Mouse (Mus musculus): ENCODE results near the gene 2310033P09Rik.

2310033P09Rik gene

DNA sequence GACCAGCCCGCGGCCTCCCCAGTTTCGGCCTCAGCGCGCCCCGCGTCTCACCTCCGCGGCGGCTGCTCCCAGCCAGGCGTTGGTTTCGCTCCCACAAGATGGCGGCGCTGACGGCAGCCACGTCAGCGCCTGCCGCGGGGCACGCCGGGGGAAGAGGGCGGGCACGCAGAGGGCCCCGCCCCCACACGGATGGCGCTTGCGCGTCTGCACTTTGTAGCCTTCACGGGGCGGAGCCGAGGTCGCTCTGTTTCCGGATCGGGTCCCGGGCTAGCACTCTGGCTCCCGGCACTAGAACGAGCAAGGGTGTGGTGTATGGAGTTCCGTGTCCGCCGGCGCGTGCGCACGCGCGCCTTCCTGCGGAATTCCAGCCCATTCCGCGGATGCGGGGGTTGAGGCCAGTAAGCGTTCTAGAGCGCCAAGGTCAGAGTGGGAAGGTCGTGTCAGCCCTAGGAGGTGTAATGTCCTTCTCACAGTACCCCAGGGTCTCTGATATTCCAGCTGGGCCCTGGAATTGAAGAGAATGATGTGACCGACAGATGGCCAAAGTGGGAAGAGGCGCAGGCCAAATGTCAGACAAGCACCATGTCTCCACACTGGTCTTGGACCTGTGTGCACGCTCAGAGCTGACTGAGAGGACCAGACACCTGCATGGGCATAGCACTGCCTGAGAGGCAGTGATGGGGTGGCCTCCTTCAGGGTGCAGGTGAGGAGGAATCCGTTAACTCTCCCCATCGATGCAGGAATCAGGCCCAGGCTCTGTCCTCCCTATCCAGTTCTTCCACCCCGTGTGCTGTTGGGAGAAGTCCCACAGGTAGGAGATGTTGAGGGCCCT lies 20.2 kb downstream of the 2310033P09Rik start, which contains the start of gene Arf1:
TSS of gene Arf1 (minus strand) at position 149 of the 832 bp plus-strand sequence.
- DNase-seq (ENCODE audit: low read depth, low spot score) = peak; percentile 95

DNA sequence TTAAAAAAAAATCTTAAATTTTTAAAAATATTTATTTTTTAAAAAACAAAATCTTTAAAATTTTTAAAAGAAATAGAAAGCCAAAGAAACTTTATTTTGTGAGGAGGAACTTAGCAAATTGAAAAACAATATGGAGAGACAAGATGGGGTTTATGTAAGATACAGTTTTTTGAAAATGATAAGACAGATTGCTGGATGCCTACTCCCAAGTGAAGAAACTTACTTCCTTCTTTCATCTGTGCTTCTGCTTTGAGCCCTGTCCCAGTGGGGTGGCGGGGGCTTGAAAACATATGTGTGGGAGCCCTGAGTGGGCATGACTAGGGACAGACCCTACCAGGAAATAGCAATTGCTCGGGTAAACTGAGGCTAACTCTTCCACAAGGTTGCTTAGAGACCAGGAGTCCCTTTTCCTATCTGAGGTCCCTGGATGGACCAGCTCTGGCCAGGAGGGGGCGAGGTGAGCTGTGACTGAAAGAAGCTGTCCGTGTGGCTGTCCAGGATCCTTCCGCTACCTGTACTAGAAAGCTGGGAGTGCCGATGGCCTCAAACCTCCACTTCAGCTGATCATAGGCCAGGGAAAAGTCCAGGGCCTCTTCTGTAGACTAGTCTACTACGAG lies 22.1 kb downstream of the 2310033P09Rik start:
- DNase-seq (ENCODE audit: low read depth, low spot score) = peak; percentile 74

GRCm38 (mm10) chr11:59232797-59233196 lies 24.7 kb downstream of the 2310033P09Rik start:
- peak; percentile 17 for DNase-seq (ENCODE audit: low read depth, low spot score)

DNA sequence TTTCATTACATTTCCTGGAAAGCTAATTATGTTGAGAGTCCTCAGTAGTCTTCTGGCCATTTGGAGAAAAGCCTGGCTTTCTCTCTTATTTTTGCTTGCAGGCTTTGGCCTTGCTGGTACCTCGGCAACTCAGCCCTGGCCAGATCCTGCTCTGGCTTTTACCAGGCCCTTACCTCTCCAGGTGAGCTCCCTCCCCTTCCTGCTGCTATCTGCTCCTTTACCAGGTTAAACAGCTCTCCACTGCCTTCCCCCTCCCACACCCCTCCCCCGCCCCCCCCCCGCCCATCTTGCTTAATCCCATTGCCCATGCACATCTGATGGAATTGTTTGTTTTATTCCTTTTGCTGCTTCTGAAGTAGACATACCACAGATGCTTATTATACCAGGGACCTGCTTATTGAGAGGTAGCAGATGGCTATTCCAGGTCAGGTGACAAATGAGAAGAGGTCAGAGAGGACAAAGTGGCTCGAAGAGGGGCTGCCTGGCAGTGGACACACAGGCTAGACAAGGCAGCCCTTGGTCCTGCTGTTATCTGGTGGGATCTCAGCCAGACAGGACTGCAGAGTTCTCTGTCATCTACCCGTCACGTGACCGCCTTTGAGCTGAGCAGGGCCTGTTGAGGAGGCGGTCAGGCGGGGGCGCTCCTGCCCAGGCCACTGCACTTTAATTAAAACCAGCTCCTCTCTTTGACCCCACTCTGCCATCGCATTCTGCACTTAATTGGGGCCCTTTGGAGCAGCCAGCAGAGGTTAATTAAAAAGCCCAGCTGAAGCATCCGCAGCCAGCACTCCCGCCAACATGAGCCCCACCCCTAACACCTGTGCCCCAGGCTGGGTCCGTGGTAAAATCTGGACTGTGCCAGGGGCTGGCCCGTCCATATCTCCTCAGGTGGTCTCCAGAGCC lies 30.7 kb downstream of the 2310033P09Rik start:
- peak; percentile 25 for DNase-seq (ENCODE audit: low read depth, low spot score)

DNA sequence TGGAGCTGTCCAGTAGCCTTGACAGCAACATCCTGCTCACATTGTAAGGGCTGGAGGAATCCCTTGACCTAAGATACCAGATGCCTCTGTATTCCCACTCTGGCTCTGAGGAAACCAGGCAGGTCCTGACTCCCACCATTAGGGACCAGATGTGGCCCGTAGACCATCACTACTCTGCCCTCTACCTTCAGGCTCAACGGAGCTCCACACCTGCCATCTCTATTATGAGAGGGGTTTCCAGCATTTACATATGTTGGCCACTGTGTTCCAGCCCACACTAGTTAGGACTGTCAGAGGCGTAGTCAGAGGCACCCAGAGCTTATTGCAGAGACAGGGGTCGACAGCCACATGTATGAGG lies 31.3 kb downstream of the 2310033P09Rik start:
- no peak for DNase-seq (ENCODE audit: low read depth, low spot score)

DNA sequence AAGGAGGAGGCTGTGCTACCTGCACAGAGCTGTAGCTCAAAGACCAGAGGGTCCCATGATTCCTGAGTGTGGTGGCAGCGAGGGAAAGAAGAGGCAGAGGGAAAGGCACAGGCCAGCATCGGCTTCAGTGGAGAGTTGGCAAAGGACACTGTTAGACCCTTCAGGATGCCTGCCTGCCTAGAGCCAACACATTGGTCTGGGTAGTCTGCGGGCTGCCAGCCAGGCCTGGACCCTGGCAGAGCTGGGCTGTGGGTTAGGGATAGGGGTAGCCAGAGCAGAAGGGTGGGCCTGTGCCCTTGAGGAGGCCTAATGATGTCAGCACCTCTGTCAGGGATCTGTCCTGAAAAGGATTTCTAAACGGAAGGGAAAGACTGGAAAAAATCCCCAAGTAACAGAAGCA lies 31.7 kb downstream of the 2310033P09Rik start:
- DNase-seq (ENCODE audit: low read depth, low spot score) = no peak

DNA sequence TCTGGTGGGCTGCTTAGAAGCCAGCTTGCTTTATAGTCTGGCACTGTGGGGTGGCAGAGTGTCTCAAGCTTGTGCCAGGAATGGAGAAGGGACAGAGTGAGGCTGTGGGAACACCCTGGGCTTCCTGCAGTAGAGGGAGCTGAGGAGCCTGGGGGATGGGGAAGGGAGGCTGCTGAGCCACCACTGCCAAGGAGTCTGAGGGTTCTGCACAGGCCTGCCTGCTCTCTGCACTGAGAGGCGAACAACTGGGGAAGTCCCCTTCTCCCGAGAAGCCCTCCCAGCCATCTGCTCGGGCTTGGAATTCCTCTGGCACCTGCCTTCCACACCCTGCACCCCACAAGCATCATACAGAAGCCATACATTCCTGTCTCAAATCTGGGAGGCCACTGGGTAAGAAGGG lies 33.7 kb downstream of the 2310033P09Rik start:
- no peak for DNase-seq (ENCODE audit: low read depth, low spot score)

DNA sequence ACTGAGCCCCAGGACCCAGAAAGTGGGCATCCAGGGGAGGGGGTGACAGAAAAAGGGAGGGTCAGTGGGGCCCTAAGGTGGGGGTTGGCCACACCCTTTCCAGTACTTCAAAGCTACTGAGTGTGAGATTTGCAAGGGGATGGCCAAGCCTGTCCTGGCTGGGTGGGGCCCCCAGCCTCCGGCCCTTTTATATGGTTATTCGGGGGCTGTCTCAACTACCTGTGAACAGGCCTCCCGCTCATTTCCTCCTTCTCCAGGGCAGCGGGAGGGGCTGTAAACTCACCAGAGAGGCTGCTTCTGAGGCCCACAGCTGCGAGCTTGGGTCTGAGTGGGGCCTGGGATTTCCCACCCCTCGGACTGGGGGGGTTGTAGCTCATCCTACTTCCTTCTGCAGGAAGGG lies 35.7 kb downstream of the 2310033P09Rik start:
- no peak for DNase-seq (ENCODE audit: low read depth, low spot score)

DNA sequence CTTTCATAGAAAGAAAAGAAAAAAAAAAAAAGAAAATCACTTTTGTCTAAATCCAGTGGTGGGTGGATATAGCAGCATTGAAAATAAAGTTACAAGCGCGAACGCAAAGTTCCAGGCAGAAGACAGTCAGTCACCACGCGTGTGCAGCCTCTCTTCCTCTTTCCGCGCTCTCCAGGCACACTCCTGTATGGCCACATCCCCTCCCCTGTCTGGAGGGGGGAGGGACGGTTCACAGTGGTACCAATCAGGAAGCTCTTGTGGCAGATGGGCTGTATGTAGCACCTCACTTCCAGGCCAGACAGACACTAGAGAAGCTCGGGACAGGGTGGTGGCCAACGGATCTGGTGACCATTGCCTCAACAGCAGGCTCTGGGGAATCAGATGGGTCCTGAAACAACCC lies 40.0 kb downstream of the 2310033P09Rik start:
- DNase-seq (ENCODE audit: low read depth, low spot score) = no peak

- no peak for DNase-seq (ENCODE audit: low read depth, low spot score)
Observed at GRCm38 (mm10) chr11:59259647-59260046, 51.5 kb downstream of the 2310033P09Rik start.
